Mouse (Mus musculus) right cerebral cortex, postnatal 25 days (tissue): ENCODE results near the gene Phactr2.
A peak's percentile ranks its signal among the peaks of the same experiment; 100 is the strongest.
"Not testable (repeated sequence)": the region's sequence is repeated elsewhere in the genome, so short reads cannot be mapped to it uniquely, and the experiment has no call there.

Source experiments
- DNase-seq: peaks from one replicate; pipeline ENCODE4 v3.0.0; 2022

Gene Phactr2

GRCm38 (mm10) chr10:13200862-13201261 is 273.4 kb downstream of the Phactr2 start:
- DNase-seq: no peak

DNA sequence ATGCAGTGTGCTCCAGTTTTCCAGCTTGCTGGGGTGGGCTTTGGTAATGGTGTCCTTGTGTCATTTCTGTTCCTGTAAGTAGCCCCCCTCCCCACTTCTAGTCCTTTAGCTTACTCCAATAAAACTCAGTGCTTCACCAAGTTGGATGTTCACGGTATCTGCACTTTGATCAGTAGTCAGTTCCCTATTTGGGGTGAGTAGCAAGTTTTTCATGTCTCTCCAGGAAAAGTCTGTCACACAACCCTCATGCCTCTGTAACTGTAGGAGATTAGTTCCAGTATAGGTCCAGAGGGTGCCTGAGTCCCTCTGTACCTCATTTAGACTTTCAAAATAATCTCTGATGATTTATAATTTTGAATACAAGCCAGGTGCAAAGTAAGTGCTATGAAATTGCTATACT is 275.0 kb downstream of the Phactr2 start:
- no peak for DNase-seq

- DNase-seq: no peak
Measured at GRCm38 (mm10) chr10:13196872-13197507, 277.2 kb downstream of the Phactr2 start.

DNA sequence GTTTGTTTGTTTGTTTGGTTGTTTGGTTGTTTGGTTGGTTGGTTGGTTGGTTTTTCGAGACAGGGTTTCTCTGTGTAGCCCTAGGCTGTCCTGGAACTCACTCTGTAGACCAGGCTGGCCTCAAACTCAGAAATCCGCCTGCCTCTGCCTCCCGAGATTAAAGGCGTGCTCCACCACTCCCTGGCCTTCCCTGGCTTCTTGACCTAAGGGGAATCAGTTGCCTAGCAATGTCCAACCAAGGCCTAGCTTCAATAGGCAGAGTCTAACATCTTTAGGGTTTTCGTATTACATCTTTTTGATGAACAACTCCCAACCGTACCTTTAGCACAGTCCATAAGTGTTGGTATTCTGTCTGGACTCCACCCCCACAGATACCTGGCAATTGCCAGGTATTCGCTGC is 280.7 kb downstream of the Phactr2 start:
- not testable (repeated sequence) for DNase-seq

DNA sequence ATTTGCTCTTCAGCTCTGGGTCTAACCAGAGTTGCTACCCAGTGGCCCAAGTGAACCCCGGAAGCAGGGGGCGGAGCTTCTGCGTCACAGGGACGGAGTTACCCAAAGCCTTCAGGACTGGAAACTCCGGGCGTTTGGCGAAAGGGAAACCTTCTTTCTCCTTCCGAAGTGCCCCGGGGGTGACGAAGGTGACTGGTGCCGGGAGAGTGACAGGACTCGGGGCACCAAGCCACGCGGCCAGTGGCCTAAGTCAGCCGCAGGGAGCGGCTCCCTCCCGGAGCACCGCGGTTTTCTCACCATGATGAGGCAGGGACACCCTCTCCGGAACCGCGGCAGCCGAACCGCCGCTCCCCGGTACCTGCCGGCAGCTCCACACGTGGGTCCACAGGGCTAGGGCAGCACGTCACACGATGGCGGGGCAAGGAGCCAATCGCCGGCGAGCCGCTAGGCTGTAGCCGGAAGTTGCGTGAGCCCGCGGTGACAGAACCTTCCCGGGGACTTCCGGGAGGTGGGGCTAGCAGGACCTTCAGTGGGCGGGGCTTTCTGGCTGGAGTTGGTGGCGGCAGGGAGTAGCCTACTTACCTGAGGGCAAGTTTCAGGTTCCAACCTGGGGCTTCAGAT is 281.4 kb downstream of the Phactr2 start, which contains the start of gene Ltv1:
Gene Ltv1, minus strand, starts transcription at position 438 of the 621 bp plus-strand sequence.
- peak; percentile 96 for DNase-seq

DNA sequence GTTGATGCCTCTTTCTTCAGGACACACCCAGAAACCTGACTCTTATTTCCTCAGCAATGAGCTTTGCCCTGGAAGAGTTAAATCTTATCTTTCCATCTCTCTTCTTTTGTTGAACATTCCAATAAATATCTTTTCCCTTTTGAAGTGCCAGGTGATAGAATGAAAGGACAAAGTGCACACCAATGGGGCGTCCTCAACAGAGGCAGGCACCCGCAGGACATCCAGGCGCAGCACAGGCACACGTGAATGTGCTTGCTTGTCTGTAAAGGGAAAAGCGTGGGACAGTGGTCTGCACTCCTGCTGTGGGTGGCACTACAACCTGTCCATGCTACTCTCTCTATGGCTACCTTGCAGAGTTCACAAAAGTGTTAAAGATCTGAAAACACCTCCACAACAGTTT is 284.3 kb downstream of the Phactr2 start:
- DNase-seq: no peak

DNA sequence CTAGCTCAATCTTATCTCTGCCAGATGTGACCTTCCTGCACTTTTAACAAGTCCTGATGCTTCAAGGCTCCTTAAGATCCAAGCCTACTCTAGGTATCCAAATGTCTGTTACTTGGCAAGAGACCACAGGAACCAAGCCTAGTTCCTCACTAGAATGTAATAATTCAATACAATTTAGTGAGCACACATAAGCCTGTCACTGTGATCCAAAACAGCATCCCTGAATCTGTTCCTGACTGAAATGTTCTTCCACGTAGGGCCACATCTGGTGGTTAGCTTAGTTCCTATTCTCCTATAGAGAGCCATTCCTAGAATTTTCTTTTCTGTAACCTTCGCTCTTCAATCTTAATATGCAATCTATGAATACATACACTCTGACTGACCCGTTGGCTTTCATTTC is 287.5 kb downstream of the Phactr2 start:
- no peak for DNase-seq

GRCm38 (mm10) chr10:13184170-13184766 is 289.9 kb downstream of the Phactr2 start:
- no peak for DNase-seq

DNA sequence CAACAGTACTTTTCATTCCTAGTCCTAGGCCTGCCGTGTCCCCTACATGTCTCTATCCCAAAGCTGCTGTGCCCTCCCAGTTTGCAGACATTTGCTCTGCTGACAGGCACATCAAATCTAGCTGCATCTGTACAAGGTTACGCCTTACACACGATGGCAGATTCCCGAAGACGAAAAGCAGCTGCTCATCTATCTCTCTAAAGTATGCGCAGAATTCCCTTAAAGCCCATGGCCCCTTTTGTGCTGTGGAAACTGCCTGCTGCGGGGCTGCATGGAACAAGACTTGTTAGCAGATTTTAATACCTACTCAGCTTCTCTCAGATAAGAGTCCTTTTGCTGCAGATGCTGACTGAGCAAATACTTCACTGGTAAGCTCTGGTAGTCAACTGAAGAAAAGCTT is 294.0 kb downstream of the Phactr2 start:
- DNase-seq: no peak

DNA sequence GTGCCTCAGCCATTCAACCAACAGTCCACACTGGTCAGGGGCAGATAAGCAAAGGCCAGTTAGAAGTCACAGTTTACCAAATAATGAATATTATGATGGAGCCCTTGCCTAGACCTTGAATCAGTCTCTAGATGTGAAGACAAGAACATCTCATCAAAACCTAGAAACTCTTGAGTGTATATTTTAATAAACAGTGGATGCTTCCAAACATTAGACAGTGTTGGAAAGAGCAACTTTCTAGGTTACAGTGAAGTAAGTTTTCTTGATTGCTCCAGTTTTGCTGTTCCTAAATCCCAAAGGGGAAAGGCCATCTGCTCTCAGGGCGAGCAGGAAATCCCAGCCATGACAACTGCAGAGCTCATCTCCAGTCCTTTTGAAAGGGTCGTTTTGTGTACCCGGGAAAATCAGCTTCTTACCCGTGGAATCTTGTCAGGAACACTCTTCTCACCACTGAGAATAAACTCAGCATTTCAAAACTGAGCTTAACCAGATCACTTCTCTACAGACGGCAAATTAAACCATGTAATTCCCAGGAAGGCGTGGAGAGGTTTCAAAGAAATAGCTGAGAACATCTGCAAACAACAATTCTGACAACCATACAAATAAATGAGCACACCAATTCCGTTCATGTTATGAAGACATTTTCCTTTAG is 296.1 kb downstream of the Phactr2 start, which contains the start of gene Zc2hc1b:
Gene Zc2hc1b, minus strand, starts transcription at position 51 of the 652 bp plus-strand sequence.
- DNase-seq: no peak

DNA sequence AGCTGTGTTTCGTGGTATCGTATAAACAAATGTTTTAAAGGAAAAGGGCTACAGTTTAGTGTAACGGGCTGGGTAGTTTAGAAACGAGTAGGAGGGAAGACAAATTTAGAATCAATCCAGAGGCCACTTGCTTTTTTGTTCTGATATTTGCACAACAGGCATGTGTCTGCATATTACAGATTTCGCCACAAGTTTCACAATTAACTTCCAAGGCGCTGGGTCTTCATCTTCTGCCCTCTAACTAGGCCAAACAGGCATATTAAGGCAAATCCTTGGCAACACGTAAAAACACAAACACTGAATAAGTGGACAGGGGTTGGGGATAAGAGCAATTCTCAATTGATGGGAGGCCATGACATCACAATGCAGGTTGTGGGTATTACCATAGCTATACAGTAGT is 298.3 kb downstream of the Phactr2 start:
- no peak for DNase-seq

DNA sequence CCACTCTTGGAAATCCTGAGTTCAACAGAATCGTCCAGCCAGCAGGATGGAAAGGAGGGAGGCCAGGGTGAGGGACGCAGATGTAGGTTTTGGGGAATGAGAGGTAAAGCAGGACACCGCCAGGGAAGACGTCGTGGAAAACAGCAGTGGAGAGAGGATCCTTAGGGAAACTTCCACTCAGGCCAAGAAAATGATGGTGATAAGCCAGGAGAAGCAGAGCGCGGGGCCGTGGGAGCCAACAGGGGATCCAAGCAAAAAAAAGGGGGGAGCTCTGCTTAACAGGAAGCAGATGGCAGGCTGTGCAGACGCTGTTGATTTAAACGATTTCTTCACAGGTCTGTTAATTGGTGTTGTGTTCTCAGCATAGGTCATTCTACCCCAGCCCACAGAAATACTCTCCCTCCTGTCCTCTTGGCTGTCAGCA is 301.4 kb downstream of the Phactr2 start:
- DNase-seq: no peak

GRCm38 (mm10) chr10:13171461-13171860 is 302.8 kb downstream of the Phactr2 start:
- no peak for DNase-seq

DNA sequence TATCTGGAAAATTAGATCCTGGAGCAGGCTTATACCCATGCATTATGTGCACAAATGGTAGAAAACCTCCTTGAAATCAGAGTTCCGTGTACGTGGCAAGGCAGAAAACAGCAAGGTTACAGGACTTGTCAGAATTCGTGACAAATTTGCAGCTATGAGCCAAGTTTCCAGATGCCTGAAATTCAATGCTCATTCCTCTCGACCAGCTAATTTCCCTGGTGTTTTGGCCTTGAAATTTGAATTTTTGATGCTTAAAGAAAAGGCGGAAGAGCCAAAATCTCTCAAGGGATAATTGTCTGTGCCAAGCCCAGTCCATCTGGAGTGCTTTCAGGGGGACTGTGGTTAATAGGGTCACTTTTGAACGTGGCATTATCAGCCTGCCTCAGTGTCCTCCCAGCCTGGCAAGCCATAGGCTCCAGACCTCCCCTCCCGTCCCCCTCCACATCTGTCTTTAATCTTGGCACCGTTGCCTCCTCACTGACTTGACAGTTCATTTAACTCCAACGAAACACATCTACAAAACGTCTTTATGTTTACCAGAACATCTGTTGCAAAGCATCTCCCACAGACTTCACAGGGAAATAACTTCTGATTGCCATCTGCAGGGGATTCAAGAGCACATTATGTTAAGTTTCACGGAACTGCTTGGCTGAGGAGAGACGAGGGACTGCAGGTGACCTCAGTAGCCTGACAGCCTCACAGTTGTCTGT is 303.3 kb downstream of the Phactr2 start:
- no peak for DNase-seq

- DNase-seq: no peak
Measured at GRCm38 (mm10) chr10:13168461-13168860, 305.8 kb downstream of the Phactr2 start.

- DNase-seq: no peak
Measured at GRCm38 (mm10) chr10:13162031-13162430, 312.2 kb downstream of the Phactr2 start.

DNA sequence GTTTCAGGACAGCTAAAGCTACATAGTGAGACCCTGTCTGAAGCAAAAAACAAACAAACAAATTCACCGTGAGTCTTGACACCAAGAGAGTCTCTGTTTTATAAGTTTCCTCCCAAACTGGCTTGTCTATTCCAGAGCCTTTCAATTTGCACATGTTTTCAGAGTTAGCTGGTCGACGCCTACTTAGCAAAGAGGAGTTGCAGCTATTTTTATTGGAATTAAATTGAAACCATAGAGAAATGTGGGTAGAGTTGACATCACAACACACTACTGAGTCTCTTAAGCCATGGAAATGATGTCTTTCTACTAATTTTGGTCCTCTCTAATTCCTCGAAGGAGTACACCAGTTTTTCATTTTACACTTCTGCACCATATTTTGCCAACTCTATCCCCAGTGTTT is 313.3 kb downstream of the Phactr2 start:
- no peak for DNase-seq
